Mouse (Mus musculus) CD4-positive naive resting alpha-beta T cell, adult 57 days (primary cell): ENCODE measurements around the gene Setmar. TPM values are rescaled to one million over a fixed set of nuclear protein-coding genes. Genes with fewer than 3 reads are reported as not detected.

Source experiments
- total RNA-seq: library from RNA; stranded (reverse); gene quantifications from one replicate; pipeline ENCODE4 v1.2.4, GENCODE M21; 2023

The Setmar gene
- 3.5 TPM for total RNA-seq

GRCm38 (mm10) chr6:108064918-108065526, at the start of gene Setmar:
Gene Setmar (plus strand): TSS chr6:108065045.

Other genes starting within 250 kb of the Setmar start
- gene Sumf1, start 120.5 kb downstream of the Setmar start, total RNA-seq: 17.1 TPM
- 164 TPM for gene Itpr1, start 148.1 kb downstream of the Setmar start, total RNA-seq